Mouse (Mus musculus) hindbrain, embryonic 11.5 days (tissue): Measurements from ENCODE around the gene Zdhhc14. TPM values are rescaled to one million over a fixed set of nuclear protein-coding genes. Genes with fewer than 3 reads are reported as not detected.

ENCODE experiments used
- ATAC-seq: fragments of 200-750 bp; cut with Nextera tagmentation; 2 replicates; pipeline ENCODE4 v1.8.0; 2017; ENCODE audit warnings: mild to moderate bottlenecking, moderate TSS enrichment, moderate library complexity; ENCODE audit not compliant: low FRiP score
- DNase-seq: peaks from one replicate; pipeline ENCODE4 v3.0.0-alpha.2; 2015; ENCODE audit warnings: low spot score
- H3K27ac ChIP-seq: fragments of 300-500 bp; sonication (generic); 2 replicates; pipeline ENCODE4 v1.5.1; 2014; ENCODE audit warnings: mild to moderate bottlenecking, low read depth, low read length
- H3K27me3 ChIP-seq: fragments of 300-500 bp; sonication (generic); 2 replicates; pipeline ENCODE4 v1.6.1; 2014; ENCODE audit warnings: mild to moderate bottlenecking, low read length, moderate library complexity, mixed read lengths; ENCODE audit not compliant: control insufficient read depth, insufficient read depth
- H3K36me3 ChIP-seq: fragments of 300-500 bp; sonication (generic); 2 replicates; pipeline ENCODE4 v1.6.1; 2014; ENCODE audit warnings: mild to moderate bottlenecking, low read length, moderate library complexity, mixed read lengths; ENCODE audit not compliant: control insufficient read depth, insufficient read depth
- H3K4me1 ChIP-seq: fragments of 300-500 bp; sonication (generic); replicated peaks from 2 replicates; pipeline ENCODE4 v1.6.1; 2014; ENCODE audit warnings: low read length, mixed read lengths; ENCODE audit not compliant: control insufficient read depth, insufficient read depth
- H3K4me2 ChIP-seq: fragments of 300-500 bp; sonication (generic); replicated peaks from 2 replicates; pipeline ENCODE4 v1.6.1; 2014; ENCODE audit warnings: mild to moderate bottlenecking, low read depth, low read length
- H3K4me3 ChIP-seq: fragments of 300-500 bp; sonication (generic); 2 replicates; pipeline ENCODE4 v1.5.1; 2014; ENCODE audit warnings: low read depth, low read length
- H3K9ac ChIP-seq: fragments of 300-500 bp; sonication (generic); 2 replicates; pipeline ENCODE4 v1.6.1; 2014; ENCODE audit warnings: low read depth, low read length
- H3K9me3 ChIP-seq: fragments of 300-500 bp; sonication (generic); 2 replicates; pipeline ENCODE4 v1.6.1; 2016; ENCODE audit warnings: low read length; ENCODE audit not compliant: control insufficient read depth
- WGBS: fragments of 180-500 bp; shearing (Covaris S2); extraction: QIAGEN DNeasy Blood & Tissue Kit; methylation state at CpG from one replicate; pipeline ENCODE4 v1.1.7; 2014; 5-methylcytosine and 5-hydroxymethylcytosine counted together
- polyA plus RNA-seq: library from polyadenylated mRNA; unstranded; fragments of >200 nt; fragmentation: Nextera tagmentation; extraction: Ambion mirVana; gene quantifications from 2 replicates; pipeline ENCODE4 v1.2.1, GENCODE M21; 2014

Gene Zdhhc14
- polyA plus RNA-seq, 1 experiment from 2014 or later = 2.6 TPM

- Histone ChIP-seq H3K27me3 (no peaks in the 10 kb centered on the region), H3K4me2 (no peak overlapping the region), H3K4me1 (no peaks in the 10 kb centered on the region), H3K9ac (no peak overlapping the region), H3K9me3 (no peaks in the 10 kb centered on the region), H3K36me3 (no peaks in the 10 kb centered on the region), H3K4me3 (no peak overlapping the region), H3K27ac (no peak overlapping the region)
- no peak for ATAC-seq
- WGBS = 89% methylated on average over 2 of the region's 2 CpGs
- no peak for DNase-seq
Observed at GRCm38 (mm10) chr17:5722802-5723201, 230.4 kb downstream of the Zdhhc14 start.

- Histone ChIP-seq H3K36me3 (no peaks in the 10 kb centered on the region), H3K27me3 (no peaks in the 10 kb centered on the region), H3K4me2 (no peak overlapping the region), H3K4me3 (no peak overlapping the region), H3K27ac (no peak overlapping the region), H3K9ac (no peak overlapping the region), H3K4me1 (no peaks in the 10 kb centered on the region), H3K9me3 (no peaks in the 10 kb centered on the region)
- ATAC-seq = no peak
- 69% methylated on average over 10 of the region's 10 CpGs for WGBS
- DNase-seq = no peak
Observed at GRCm38 (mm10) chr17:5723601-5724189, 231.3 kb downstream of the Zdhhc14 start.

- Histone ChIP-seq H3K4me1 (no peaks in the 10 kb centered on the region), H3K27me3 (no peaks in the 10 kb centered on the region), H3K4me2 (no peak overlapping the region), H3K9ac (no peak overlapping the region), H3K27ac (no peak overlapping the region), H3K9me3 (no peaks in the 10 kb centered on the region), H3K36me3 (no peaks in the 10 kb centered on the region), H3K4me3 (no peak overlapping the region)
- 56% methylated on average over 4 of the region's 4 CpGs for WGBS
- DNase-seq (no peak), ATAC-seq (no peak)
Observed at GRCm38 (mm10) chr17:5729587-5730125, 237.3 kb downstream of the Zdhhc14 start.

GRCm38 (mm10) chr17:5730538-5730937, 238.2 kb downstream of the Zdhhc14 start:
- Histone ChIP-seq H3K27ac (no peak overlapping the region), H3K4me3 (no peak overlapping the region), H3K9ac (no peak overlapping the region), H3K9me3 (no peaks in the 10 kb centered on the region), H3K4me1 (no peaks in the 10 kb centered on the region), H3K27me3 (no peaks in the 10 kb centered on the region), H3K4me2 (no peak overlapping the region), H3K36me3 (no peaks in the 10 kb centered on the region)
- ATAC-seq (no peak), DNase-seq (no peak)
- 93% methylated on average over 5 of the region's 5 CpGs for WGBS

- Histone ChIP-seq H3K4me2 (no peak overlapping the region), H3K9ac (no peak overlapping the region), H3K36me3 (no peaks in the 10 kb centered on the region), H3K27ac (no peak overlapping the region), H3K9me3 (no peaks in the 10 kb centered on the region), H3K4me3 (no peak overlapping the region), H3K4me1 (no peaks in the 10 kb centered on the region), H3K27me3 (no peaks in the 10 kb centered on the region)
- DNase-seq (peak; percentile 42), ATAC-seq (no peak)
- 33% methylated on average over 7 of the region's 7 CpGs for WGBS
Observed at GRCm38 (mm10) chr17:5733400-5733799, 241.0 kb downstream of the Zdhhc14 start.

- no peak overlapping the region for H3K27ac ChIP-seq
- H3K4me3 ChIP-seq = no peak overlapping the region
- H3K36me3 ChIP-seq = no peaks in the 10 kb centered on the region
- no peak overlapping the region for H3K4me2 ChIP-seq
- no peaks in the 10 kb centered on the region for H3K27me3 ChIP-seq
- DNase-seq = no peak
- H3K9me3 ChIP-seq = no peaks in the 10 kb centered on the region
- no peak overlapping the region for H3K9ac ChIP-seq
- no peak for ATAC-seq
- H3K4me1 ChIP-seq = no peaks in the 10 kb centered on the region
- 93% methylated on average over 6 of the region's 6 CpGs for WGBS
Observed at GRCm38 (mm10) chr17:5741061-5741460, 248.7 kb downstream of the Zdhhc14 start.

GRCm38 (mm10) chr17:5744016-5744415, 251.7 kb downstream of the Zdhhc14 start:
- Histone ChIP-seq H3K27ac (no peak overlapping the region), H3K9me3 (no peaks in the 10 kb centered on the region), H3K9ac (no peak overlapping the region), H3K4me2 (no peak overlapping the region), H3K27me3 (no peaks in the 10 kb centered on the region), H3K36me3 (no peaks in the 10 kb centered on the region), H3K4me1 (no peaks in the 10 kb centered on the region), H3K4me3 (no peak overlapping the region)
- DNase-seq (no peak), ATAC-seq (no peak)
- 88% methylated on average over 5 of the region's 5 CpGs for WGBS

GRCm38 (mm10) chr17:5746378-5746777, 254.0 kb downstream of the Zdhhc14 start:
- H3K4me1 ChIP-seq = no peaks in the 10 kb centered on the region
- H3K4me3 ChIP-seq = no peak overlapping the region
- no peak overlapping the region for H3K9ac ChIP-seq
- ATAC-seq = no peak
- no peak overlapping the region for H3K4me2 ChIP-seq
- no peaks in the 10 kb centered on the region for H3K27me3 ChIP-seq
- no peak overlapping the region for H3K27ac ChIP-seq
- DNase-seq = no peak
- no peaks in the 10 kb centered on the region for H3K36me3 ChIP-seq
- no peaks in the 10 kb centered on the region for H3K9me3 ChIP-seq
- WGBS = 89% methylated on average over 3 of the region's 3 CpGs
